Mouse (Mus musculus): ENCODE measurements around the gene AI661453.
"Not testable (repeated sequence)": the region's sequence is repeated elsewhere in the genome, so short reads cannot be mapped to it uniquely, and the experiment has no call there.

The AI661453 gene

DNA sequence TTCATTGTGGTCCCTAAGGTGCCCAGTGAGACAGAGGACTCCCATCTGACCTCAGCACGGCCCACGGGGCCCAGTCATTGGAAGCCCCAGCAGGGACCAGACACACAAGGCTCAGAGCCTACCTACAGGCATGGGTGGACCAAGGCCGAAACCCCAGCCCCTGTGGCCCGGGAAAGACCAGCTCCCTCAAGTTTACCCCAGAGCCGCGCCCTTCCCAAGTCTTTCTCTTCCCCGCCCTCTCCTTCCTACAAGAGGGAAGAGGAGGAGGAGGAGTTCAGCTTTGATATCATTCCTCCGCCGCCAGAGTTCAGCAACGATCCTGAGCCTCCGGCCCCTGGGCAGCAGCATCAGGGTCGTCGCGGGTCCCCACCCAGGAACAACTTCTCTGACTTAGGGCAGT is 31.6 kb downstream of the AI661453 start:
- DNase-seq: no peak

DNA sequence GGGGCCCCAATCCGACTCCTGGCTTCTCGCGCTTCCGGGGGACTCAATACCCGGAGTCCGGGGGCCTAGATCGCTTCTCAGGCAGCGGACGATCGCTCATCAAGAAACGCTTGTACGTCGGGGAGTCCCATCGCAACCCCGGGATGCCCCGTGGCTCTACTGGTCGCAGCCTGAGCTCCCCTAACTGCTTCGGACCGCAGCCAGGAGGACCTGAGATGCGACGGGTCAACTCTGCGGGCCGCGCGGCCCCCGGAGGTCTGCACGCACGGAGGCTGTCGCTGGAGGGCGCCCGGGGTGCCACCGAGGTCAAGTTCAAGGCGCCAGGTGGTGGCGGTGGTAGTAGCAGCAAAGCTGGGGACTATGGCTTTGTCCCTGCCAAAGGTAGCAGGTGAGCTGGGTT is 32.1 kb downstream of the AI661453 start:
- DNase-seq: no peak

DNA sequence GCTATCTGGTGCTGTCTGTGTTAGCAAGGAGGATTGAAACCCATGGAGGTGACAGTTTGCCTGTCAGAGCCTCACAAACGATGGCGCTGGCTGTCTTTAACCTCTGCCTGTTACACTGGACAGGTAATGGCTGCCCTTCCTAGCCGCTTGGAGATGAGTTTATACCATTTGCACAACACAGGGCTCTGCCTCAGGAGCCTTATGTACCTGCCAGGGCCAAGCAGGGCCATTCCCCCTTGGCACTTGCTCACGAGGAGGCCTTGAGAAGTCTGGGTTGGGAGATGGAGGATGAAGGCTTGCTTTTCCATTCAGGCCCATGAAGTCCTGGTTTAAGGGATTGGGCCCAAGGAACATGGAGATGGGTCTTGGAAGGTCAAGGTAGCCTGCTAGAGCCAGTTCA is 33.2 kb downstream of the AI661453 start:
- DNase-seq: no peak

DNA sequence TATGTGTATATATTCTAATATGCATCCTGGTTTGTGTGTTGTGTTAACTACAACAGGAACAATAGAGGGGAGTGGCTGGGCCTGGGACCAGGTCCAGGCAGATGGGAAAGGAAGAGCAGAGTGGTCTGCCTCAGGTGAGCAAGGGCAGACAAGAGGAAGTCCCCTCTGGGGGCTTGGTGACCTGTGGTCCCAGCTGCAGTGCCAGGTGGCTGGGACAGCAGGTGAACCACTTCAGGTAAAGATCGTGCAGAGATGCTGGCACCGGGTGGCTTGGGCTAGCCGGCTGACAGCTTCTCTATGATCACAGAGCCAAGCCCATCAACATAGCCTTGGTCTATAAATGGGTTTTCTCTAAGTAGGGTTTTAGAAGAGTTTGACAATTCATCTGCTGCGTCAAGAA is 33.7 kb downstream of the AI661453 start:
- DNase-seq: no peak

DNA sequence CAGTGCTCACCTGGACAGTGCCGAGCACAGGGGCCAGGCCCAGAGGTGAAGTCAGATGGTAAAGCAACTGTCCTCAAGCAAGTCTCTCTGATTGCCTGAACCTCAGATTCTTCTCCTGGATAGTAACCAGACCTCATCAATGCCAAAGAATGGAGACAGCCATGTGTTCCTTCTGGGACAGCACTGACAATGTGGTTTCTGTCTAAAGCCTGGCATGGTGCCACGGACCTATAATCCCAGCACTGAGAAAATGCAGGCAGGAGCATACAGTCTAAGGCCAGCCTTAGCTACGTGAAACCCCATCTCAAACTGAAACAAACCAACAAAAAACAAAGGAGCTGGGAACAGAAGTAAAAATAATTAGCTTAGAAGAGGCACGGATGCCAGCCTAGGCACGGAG is 34.3 kb downstream of the AI661453 start:
- DNase-seq: peak in 1 of 2 experiments; percentile 34

DNA sequence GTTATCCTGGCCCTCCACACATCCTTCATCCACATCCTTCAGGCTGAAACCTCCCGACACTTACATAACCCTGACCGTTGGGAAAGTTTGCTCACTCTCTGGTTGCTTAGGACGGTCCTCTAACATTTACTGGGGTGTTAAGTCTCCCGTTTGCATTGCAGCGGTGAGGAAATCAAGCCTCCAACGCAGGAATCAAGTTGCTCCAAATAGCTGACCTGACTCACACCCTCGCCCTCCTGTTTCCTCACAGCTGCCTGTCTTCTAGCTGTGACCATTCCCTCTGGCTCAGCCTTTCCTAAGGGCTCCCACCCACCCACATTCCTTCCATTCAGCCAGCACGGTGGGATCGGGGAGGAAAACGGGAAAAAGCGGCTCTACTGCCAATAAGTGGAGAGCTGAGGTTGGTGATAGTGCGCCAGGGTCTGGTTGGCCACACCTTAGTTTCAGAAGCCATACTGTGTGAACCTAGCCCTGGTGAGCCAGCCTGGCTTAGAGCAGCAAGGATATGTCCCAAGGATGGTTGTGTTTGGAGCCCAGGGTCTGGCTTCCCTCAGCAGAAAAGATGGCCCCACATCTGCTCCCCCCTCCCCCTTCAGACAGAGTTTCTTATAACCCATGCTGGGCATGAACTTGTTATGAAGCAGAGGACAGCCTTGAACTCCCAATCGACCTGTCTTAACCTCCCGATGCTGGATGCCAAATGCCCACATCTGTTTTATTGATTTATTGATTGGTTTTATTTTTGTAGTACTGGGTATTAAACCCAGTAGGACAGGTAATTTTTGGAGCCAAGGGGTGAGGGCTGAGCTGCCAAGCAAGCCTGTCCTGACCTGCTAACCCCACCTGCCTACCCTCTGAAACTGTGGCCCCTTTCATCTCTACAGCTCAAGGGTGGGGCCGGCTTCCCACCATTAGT is 36.3 kb downstream of the AI661453 start:
- peak in 1 of 2 experiments; percentile 29 for DNase-seq

DNA sequence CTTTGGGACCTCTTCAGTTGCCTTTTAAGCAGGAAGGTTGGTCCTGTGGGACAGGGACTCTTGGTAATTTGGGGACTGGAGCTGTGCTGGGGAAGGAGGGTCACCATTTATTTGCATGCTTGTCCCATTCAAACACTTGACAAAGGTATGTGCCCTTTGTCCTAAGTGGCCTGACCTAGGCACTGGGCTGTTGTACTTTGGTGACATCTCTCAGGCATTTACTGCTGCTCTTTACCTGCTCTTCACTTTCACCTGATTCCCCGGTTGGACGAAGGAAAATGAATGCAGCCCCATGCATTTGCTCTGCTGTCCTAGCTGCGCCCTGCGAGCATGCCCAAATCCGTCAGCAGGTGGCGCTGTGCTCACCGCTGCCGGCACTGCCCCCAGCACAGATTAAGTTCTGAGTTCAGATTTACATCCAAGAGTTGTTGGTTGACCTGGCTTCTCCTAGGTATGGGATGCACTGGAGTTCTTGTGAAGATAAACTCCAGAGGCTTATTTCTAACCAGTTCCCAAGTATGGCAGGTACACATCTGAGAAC is 37.1 kb downstream of the AI661453 start:
- peak; percentile 55 to 67 for DNase-seq

DNA sequence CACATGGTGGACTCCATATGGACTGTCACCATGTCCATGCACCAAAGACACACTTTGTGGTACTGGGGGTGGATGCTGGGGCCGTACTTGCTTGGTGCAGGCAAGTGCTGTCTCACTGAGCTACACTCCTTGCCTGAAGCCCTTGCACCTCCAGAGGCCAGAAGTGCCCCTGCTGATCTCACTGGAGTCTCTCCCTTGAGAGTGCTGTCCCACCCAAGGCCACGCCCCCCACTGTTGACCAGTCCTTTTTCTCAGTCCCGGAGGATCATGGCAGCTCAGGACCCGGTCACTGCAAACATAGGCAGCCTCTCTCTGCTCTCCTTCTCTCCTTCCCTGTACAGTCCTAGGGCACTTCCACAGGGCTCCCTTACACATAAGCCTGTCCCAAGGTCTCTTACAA is 37.8 kb downstream of the AI661453 start:
- DNase-seq: peak in 1 of 2 experiments; percentile 30

DNA sequence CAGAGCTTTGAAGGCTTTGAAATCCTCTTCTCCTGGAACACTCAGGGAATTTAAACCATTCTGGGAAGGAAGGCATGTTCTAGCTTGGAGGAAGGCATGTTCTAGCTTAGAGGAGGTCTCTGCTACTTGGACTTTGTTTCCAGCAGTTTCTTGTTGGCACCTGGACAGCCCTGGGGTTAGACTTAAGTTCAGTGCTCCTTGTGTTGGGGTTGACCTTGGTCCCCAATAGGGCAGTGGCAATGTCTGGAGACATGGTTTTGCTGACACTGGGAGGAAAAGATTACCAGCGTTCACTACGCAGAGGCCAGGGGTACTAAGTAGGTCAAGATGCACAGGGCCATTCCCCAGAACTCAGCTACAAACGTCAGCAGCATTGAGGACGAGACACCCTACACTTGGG is 38.8 kb downstream of the AI661453 start:
- DNase-seq: peak; percentile 49 to 75

DNA sequence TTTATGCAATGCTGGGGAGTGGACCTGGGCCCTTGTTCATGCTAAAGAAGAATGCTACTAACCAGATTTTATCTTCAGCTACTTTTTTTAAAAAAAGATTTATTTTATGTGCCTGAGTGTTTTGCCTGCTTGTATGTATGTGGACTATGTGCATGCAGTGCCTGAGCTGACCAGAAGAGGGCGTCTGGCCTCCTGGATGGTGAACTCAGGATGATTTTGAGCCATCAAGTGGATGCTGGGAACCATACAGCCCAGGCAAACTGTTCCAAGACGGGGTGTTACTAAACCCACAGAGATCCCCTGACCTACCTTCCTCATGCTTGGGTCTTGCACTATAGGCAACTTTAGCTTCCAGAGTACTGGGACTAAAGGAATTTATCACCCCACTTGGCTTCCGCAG is 39.3 kb downstream of the AI661453 start:
- peak; percentile 34 to 44 for DNase-seq

DNA sequence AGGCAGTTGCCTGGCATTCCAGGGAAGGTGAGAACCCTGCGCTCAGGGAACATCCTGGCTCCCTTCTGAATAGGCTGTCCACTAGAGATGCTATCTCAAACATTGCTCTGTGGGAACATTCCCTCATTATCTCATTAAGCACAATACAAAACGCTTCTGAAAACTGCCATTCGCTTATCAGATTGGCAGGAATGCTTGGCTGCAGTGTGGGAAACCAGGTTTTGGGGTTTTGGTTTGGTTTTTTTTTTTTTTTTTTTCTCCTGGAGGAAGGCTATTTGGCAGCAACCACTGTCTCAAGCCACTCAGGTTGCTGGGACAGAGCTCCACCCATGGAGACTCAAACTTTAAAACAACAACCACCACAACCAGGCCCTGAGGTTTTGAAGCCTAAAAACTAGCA is 43.5 kb downstream of the AI661453 start:
- no peak for DNase-seq

DNA sequence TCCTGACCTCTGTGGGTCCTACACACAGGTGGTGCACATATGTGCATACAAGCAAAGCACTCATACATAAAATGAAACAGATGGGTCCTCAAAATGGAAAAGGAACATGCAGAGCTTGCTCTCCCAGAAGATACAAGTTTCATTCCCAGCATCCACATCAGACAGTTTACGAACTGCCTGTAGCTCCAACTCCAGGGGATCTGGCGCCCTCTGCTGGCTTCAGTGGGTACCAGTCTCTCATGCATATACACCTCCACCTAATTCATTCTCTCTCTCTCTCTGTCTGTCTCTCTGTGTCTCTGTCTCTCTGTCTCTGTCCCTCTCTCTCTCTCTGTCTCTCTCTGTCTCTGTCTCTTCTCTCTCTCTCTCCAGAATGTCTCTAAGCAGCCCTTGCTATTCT is 46.0 kb downstream of the AI661453 start:
- peak; percentile 83 to 89 for DNase-seq

DNA sequence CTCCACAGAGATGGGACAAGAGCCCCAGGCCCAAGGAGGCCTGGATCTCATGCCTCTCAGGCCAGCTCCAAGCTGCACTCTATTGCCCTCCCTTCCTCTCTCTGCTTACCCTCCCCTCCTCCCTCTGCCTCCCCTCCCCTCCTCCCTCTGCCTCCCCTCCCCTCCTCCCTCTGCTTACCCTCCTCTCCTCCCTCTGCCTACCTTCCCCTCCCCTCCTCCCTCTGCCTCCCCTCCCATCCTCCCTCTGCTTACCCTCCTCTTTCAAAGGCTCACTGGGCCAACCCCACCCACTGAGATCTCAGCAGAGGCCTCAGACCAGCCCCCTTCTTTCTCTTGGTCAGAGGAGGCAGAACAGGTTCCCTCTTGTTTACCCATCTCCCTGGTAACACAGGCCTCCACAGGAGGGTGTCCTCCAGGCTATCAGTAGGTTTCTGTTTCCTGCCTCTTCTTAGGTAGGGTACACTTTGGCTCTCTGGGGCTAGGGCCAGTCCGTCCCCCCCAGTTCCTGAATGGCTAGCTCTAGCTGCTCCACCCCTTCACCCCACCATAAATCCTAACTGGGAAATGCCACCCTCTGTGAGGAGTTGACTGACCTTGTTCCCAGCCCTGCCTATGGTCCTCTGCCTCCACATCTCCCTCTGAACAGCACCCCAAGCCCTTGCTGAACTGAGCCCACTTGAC is 48.0 kb downstream of the AI661453 start:
- DNase-seq: peak; percentile 53 to 90

DNA sequence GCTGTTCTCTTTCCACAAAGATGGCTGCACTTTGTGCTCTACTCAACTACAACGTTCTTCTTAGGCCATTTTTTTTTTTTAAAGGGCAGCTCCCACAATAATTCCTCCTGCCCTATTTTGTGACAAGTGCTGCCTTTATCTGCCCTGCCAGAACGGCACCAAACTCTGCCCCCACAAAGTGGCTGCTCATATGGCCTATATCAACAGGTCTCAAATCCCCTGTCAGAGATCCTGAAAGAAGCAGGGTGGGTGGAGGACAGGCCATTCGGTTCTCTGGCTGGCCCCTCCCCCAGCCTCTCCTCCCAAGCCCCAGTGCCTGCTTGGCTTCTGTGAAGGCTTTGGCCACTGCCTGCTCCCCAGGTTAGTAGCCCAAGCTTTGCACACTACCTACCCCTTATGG is 48.6 kb downstream of the AI661453 start:
- DNase-seq: peak in 1 of 2 experiments; percentile 31

DNA sequence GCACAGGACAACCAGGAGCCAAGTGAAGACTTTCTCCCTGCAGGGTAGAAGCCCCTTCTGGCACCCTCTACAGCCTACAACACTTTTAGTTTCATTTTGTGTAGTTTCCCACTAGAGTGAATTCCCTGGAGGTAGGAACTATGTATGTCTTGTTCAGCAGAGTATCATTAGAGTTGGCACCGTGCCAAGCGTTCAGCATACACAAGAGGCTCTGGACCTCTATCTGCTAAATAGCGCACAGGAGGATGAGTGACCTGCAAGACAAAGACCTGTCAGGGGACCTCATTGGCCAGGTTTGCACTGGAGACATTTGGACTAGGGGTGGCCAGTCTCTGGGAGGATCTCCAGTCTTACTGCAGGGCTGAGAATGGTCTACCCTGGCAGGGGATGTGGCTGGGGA is 49.4 kb downstream of the AI661453 start:
- DNase-seq: peak; percentile 33 to 40

DNA sequence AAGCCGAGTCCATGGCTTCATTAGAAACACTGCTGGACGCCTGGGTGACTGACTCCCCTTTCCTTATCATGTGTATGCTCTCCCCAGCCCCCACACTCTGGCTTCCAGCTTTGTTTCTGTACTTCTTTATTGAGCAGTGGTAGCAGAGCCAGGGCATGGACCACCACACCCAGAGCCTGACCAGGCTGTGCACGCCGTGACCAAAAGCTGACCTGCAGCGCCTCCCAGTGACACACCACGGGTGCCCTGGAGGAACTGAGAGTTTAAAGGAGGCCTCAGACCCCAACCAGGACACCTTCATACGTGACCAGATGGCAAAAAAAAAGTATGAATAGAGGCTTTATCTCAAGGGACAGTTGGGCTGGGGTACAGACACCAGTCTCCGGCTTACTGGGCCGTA is 54.4 kb downstream of the AI661453 start:
- DNase-seq: peak in 1 of 2 experiments; percentile 33

DNA sequence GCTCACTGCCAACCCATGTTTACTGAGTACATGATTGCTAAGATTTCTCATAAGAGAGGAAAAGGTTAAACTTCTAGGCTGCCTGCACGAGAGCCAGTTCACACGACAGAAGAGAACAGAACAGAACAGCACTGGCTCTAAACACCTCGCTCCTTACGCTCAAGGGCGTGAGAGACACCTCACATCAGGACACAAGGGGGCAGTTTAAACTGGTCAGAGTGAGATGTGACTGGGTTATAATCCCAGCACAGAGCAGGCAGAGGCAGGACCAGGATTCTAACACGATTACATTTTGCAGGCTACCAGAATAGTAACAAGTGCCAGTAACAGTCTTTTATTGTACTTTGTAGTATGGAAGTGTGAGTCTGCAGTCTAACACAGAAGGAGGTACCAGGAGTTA is 56.3 kb downstream of the AI661453 start:
- peak in 1 of 2 experiments; percentile 29 for DNase-seq

DNA sequence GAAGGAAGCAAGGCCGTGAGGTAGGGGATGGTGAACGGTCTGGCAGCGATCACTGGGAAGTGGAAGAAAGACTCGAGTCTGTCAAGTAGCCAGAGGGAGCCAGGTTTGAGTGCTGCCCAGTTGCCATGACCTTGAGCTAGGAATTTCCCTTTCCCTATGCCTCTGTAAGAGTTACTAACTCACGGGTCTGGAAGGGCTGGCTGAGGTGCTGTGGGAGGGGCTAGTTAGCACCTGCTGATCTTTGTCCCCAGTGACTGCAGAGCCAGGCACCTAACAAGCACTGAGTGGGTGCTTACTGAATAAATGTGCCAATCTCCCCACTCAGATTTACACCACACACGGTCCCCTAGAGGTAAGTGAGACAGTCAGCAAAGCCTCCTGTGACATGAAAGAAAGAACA is 57.2 kb downstream of the AI661453 start:
- DNase-seq: peak; percentile 61 to 87

DNA sequence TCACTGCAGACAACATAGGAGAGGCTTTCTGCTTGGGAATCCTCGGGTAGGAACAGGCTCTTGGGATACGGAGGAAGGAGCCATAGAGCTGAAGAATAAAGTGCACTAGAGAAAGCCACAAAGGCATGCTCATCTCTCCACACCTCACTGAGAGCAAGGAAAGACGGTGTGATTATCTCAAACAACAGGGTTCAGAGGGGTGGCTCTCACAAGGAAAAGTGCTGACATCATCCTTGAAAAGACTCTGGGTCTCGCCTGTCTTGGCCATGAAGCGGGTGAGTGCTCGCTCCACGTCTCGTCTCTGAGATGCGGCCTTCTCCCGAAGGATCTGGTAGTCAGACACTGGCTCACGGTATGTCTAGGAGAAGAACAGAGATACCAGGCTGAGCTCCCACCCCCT is 57.7 kb downstream of the AI661453 start:
- peak in 1 of 2 experiments; percentile 34 for DNase-seq

DNA sequence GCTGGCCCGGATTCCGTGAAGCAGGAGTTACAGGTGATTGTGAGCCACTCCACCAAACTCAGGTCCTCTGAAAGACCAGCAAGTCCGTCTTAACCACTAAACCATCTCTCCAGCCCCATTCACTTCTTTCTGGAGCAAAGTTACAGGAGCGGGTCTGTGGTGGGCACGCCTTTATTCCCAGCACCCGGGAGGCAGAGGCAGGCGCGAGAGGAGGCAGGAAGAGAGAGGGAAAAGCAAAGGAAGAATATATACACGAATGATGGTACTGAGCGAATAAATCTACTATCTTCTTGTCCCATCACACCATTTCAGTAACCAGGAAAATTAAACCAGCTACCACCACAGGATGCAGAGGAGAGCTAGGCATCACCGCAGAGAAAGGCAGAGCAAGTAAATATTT is 65.1 kb downstream of the AI661453 start:
- no peak for DNase-seq

DNA sequence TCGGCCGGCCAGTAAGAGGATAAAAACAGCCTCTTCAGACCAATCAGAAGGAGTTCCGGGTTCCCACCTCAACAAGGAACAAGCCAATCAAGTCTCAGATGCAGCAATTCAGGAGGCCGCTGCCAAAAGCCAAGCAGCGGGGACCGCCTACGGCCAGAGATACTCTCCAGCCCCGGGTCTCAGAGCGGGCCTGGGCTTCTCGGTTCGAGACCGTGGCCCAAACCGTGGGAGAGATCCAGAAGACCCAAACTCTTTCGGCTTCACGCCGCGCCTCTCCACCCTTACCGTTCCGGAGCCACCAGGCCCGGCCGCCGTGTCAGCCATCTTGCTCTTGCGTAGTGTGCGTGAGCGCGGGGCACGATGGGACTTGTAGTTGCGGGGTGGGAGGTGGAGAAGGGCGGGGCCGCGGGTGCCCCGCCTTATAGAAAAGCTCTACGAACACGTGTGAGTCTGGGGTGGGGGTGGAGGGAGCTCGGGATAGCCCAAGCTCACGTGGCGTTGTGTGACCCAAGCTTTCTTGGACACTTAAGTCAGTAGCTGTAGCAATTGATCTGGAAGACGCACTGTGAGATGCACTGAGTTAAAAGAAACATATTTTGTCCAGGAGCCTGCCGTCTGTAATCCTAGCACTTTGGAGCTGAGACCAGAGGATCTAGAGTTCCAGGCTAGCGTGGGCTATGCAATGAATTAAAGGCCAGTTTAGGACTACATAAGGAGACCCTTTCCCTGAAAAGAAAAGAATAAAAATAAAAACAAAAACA is 65.7 kb downstream of the AI661453 start, which contains the start of gene Taf8:
Taf8 (minus strand) TSS at position 347 of the 761 bp plus-strand sequence.
- DNase-seq: peak; percentile 95 to 98

DNA sequence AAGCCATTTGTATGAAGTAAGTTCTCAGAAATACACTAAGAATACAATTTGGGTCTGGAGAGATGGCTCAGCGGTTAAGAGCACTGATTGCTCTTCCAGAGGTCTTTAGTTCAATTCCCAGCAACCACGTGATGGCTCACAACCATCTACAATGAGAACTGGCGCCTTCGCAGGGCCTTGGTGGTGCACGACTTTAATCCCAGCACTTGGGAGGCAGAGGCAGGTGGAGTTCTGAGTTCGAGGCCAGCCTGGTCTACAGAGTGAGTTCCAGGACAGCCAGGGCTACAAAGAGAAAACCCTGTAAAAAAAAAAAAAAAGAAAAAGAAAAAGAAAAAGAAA is 66.3 kb downstream of the AI661453 start:
- DNase-seq: not testable (repeated sequence)

DNA sequence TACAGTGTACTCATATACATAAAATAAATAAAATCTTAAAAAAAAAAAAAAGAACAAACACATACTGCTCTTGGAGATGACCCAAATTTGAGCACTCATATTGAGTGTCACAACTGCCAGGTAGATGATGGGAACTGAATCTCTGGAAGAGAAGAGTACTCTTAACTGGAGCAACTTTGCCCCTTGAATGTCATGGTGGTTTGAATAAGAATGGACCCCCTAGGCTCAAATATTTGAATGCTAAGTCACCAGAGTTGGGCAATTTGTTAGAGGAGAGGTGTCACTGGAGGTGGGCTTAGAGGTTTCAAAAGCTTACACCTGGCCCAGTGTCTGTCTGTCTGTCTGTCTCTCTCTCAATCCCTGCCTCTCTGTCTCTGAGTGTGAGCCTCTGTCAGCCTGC is 67.3 kb downstream of the AI661453 start:
- DNase-seq: no peak
